Mouse (Mus musculus): ENCODE measurements at regions not wholly inside any gene's neighbourhood (a gene's known extent, or its start where the extent isn't known, plus 50 kb on each side); places are given as distances from the start of the nearest gene placed in this dataset.

DNA sequence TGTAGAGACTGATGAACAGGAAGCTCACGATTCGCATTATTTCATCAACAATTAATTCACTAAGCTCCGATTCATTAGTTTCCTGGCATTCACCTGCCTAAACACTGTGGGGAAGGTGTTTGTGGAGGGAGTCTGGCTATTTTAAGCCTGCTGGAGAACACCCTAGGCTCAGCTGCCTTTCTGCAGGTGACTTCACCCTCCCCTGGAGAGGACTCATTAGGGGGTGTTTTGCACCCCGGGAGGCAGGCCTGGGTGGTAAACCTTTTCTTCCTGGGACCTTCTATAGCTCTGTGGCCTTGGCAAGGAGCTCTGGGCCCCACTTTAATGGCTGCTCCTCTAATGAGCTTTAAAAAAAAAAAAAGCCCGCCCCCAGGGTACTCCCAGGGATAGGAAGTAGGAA is 55.4 kb upstream of the Bnc1 start:
- H3K4me3 ChIP-seq (ENCODE audit: insufficient read depth, poor library complexity, severe bottlenecking) = no peak overlapping the region
- no peak overlapping the region for H3ac ChIP-seq (ENCODE audit: control insufficient read depth, insufficient read length, low read depth)
- no peaks in the 10 kb centered on the region for H3K79me2 ChIP-seq (ENCODE audit: control insufficient read depth, insufficient read depth)
- H3K27me3 ChIP-seq (ENCODE audit: control insufficient read depth, insufficient read depth, insufficient read length) = peaks cover 10% of the 10 kb centered on the region
- H3K79me3 ChIP-seq (ENCODE audit: low read depth) = no peaks in the 10 kb centered on the region
- no peaks in the 10 kb centered on the region for H3K36me3 ChIP-seq (ENCODE audit: control insufficient read depth, insufficient read depth)
- TF ChIP-seq CTCF (IDR thresholded peaks at IDR 0.05; ENCODE audit: control insufficient read depth, insufficient read depth, insufficient read length) (no peak), MYOD1 (IDR thresholded peaks at IDR 0.05; ENCODE audit: control insufficient read depth, insufficient read length, low read depth) (no peak), MYOG (IDR thresholded peaks at IDR 0.05; ENCODE audit: control insufficient read depth, extremely low read depth, insufficient read length) (no peak), MAX (IDR thresholded peaks at IDR 0.05) (no peak), USF1 (IDR thresholded peaks at IDR 0.05; ENCODE audit: low read depth) (no peak)

DNA sequence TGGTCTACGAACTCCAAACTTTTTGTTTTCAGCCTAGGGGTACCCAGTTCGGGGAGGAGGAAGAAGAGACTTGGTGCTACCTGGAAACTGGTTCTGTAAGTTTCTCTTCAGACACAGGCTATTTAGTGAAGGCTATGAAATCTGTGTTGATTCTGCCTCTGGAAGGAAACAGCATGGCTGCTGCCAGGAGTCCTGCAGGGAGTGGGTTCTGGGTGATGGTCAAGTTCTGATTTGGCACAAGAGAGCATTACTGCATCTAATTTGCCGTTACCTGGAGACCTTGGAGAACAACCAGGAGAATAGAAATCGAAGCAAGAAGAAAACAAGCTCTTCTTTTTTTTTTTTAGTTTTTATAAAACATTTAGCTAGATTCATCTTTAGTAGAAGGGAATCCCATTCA is 61.3 kb upstream of the Bnc1 start:
- TF ChIP-seq USF1 (IDR thresholded peaks at IDR 0.05; ENCODE audit: low read depth) (no peak), FOSL1 (IDR thresholded peaks at IDR 0.05; ENCODE audit: insufficient read depth, low read length, poor library complexity, severe bottlenecking) (no peak), CTCF (IDR thresholded peaks at IDR 0.05; ENCODE audit: control insufficient read depth, insufficient read depth, insufficient read length) (no peak), MAX (IDR thresholded peaks at IDR 0.05) (no peak), MYOD1 (IDR thresholded peaks at IDR 0.05; ENCODE audit: control insufficient read depth, insufficient read length, low read depth) (no peak), MYOG (IDR thresholded peaks at IDR 0.05; ENCODE audit: control insufficient read depth, extremely low read depth, insufficient read length) (no peak), CEBPB (IDR thresholded peaks at IDR 0.05; ENCODE audit: low read depth) (no peak)
- no peak overlapping the region for H3ac ChIP-seq (ENCODE audit: control insufficient read depth, insufficient read length, low read depth)
- no peaks in the 10 kb centered on the region for H3K36me3 ChIP-seq (ENCODE audit: control insufficient read depth, insufficient read depth)
- no peaks in the 10 kb centered on the region for H3K79me3 ChIP-seq (ENCODE audit: low read depth)
- no peak overlapping the region for H3K4me3 ChIP-seq (ENCODE audit: insufficient read depth, poor library complexity, severe bottlenecking)
- no peaks in the 10 kb centered on the region for H3K79me2 ChIP-seq (ENCODE audit: control insufficient read depth, insufficient read depth)
- peaks cover 28% of the 10 kb centered on the region for H3K27me3 ChIP-seq (ENCODE audit: control insufficient read depth, insufficient read depth, insufficient read length)

DNA sequence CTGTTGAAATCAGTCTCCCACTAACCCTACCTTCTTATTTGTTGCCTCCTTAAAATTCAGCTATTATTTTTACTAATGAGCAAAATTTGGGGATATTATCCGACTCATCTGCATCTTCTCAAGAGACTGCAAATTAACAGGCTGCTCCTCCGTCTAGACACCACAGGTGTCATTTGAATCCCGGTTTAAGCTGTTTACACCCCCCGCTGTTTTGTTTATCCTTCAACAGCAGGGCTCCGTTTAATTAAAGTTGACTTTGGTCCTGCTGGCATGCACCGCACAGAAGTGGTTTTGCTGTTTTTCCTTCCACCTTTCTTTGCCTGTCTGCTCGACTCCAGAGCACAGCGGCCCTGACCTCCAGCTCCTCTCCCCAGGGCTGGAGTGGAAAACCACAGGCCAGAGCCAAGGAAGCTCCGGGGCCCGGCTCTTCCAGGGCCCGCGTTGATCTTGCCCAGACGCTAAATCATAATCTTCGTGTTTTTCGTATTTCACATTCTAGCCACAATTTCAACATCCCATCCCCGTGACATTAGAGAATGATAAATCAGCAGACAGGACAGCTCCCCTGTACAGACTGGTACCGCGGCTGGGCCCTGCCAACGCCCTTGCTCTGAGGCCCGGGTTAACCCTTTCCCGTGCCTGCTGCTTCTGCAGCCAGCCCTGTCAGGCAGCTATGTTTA is 64.6 kb upstream of the Bnc1 start:
- H3ac ChIP-seq (ENCODE audit: control insufficient read depth, insufficient read length, low read depth) = no peak overlapping the region
- peaks cover 29% of the 10 kb centered on the region for H3K27me3 ChIP-seq (ENCODE audit: control insufficient read depth, insufficient read depth, insufficient read length)
- H3K36me3 ChIP-seq (ENCODE audit: control insufficient read depth, insufficient read depth) = no peaks in the 10 kb centered on the region
- no peaks in the 10 kb centered on the region for H3K79me3 ChIP-seq (ENCODE audit: low read depth)
- H3K79me2 ChIP-seq (ENCODE audit: control insufficient read depth, insufficient read depth) = no peaks in the 10 kb centered on the region
- H3K4me3 ChIP-seq (ENCODE audit: insufficient read depth, poor library complexity, severe bottlenecking) = no peak overlapping the region
- peak; percentile 50 for TF ChIP-seq CEBPB (IDR thresholded peaks at IDR 0.05; ENCODE audit: low read depth)
- no peak for TF ChIP-seq FOSL1 (IDR thresholded peaks at IDR 0.05; ENCODE audit: insufficient read depth, low read length, poor library complexity, severe bottlenecking)
- no peak for TF ChIP-seq CTCF (IDR thresholded peaks at IDR 0.05; ENCODE audit: control insufficient read depth, insufficient read depth, insufficient read length)
- TF ChIP-seq USF1 (IDR thresholded peaks at IDR 0.05; ENCODE audit: low read depth) = no peak
- TF ChIP-seq MYOD1 (IDR thresholded peaks at IDR 0.05; ENCODE audit: control insufficient read depth, insufficient read length, low read depth) = no peak

DNA sequence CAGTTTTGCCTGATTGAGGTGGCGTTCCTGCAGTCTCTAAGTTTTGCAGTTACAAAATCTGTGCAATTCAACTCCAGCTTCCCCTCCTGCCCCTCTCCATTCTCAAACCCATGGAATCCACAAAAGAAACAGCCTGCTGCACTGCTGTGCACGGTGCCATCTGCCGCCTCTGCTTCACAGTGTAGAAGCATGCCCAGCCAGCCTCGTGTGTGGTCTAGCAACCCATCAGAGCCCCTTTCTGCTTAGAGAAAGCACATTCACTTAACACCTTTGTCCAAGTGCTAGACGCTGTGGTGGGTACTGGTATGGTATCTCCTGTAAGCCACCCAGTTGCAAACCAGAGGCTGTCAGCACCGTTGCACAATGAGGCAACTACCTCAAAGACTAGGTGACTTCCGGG is 71.3 kb upstream of the Bnc1 start:
- peaks cover 15% of the 10 kb centered on the region for H3K27me3 ChIP-seq (ENCODE audit: control insufficient read depth, insufficient read depth, insufficient read length)
- no peaks in the 10 kb centered on the region for H3K79me2 ChIP-seq (ENCODE audit: control insufficient read depth, insufficient read depth)
- no peaks in the 10 kb centered on the region for H3K36me3 ChIP-seq (ENCODE audit: control insufficient read depth, insufficient read depth)
- H3K4me3 ChIP-seq (ENCODE audit: insufficient read depth, poor library complexity, severe bottlenecking) = no peak overlapping the region
- H3K79me3 ChIP-seq (ENCODE audit: low read depth) = no peaks in the 10 kb centered on the region
- TF ChIP-seq MAX (IDR thresholded peaks at IDR 0.05) (no peak), MYOD1 (IDR thresholded peaks at IDR 0.05; ENCODE audit: control insufficient read depth, insufficient read length, low read depth) (no peak), CEBPB (IDR thresholded peaks at IDR 0.05; ENCODE audit: low read depth) (no peak), USF1 (IDR thresholded peaks at IDR 0.05; ENCODE audit: low read depth) (no peak), MYOG (IDR thresholded peaks at IDR 0.05; ENCODE audit: control insufficient read depth, extremely low read depth, insufficient read length) (no peak), FOSL1 (IDR thresholded peaks at IDR 0.05; ENCODE audit: insufficient read depth, low read length, poor library complexity, severe bottlenecking) (no peak), CTCF (IDR thresholded peaks at IDR 0.05; ENCODE audit: control insufficient read depth, insufficient read depth, insufficient read length) (no peak)
- H3ac ChIP-seq (ENCODE audit: control insufficient read depth, insufficient read length, low read depth) = no peak overlapping the region

DNA sequence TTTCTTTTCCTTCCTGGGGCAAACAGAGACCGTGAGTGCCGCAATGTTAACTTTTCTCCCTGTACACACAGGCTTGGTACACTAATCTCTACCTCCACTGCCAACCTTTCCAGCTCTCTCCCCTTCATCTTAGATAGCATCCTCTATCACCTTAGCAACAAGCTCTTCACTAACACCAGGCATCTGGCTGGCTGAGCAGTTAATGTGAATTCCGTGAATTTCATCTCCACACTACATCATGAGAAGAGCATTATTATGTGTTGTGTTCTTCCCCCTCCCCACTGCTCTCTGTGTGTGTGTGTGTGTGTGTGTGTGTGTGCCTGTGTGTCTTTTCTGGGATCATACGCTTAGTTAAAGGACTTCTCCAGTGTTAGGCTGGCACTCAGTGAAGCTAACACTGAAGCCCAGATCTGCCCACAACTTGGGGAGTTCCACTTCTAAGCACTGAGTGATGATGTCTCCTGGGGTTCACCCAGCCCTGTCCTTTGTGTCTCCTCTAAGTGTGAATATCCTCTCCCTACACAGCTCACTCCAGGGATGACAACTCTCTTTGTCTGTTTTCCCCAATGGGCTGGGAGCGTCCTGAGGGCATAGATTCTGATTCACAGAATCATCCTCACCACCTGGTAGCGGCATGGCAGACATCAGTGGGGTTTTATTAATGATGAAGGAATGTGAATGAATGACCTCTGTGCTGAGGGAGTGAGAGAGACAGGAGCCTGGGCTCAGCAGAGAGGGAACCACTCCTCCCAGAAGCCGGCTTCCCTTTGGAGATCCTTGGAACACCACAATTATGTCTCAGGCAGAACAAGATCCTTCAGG is 77.7 kb upstream of the Bnc1 start:
- no peak overlapping the region for H3K4me3 ChIP-seq (ENCODE audit: insufficient read depth, poor library complexity, severe bottlenecking)
- no peaks in the 10 kb centered on the region for H3K79me3 ChIP-seq (ENCODE audit: low read depth)
- H3K36me3 ChIP-seq (ENCODE audit: control insufficient read depth, insufficient read depth) = no peaks in the 10 kb centered on the region
- no peaks in the 10 kb centered on the region for H3K27me3 ChIP-seq (ENCODE audit: control insufficient read depth, insufficient read depth, insufficient read length)
- no peak overlapping the region for H3ac ChIP-seq (ENCODE audit: control insufficient read depth, insufficient read length, low read depth)
- TF ChIP-seq CTCF (IDR thresholded peaks at IDR 0.05; ENCODE audit: control insufficient read depth, insufficient read depth, insufficient read length) (no peak), CEBPB (IDR thresholded peaks at IDR 0.05; ENCODE audit: low read depth) (no peak), FOSL1 (IDR thresholded peaks at IDR 0.05; ENCODE audit: insufficient read depth, low read length, poor library complexity, severe bottlenecking) (no peak), MYOD1 (IDR thresholded peaks at IDR 0.05; ENCODE audit: control insufficient read depth, insufficient read length, low read depth) (no peak), MAX (IDR thresholded peaks at IDR 0.05) (no peak), MYOG (IDR thresholded peaks at IDR 0.05; ENCODE audit: control insufficient read depth, extremely low read depth, insufficient read length) (no peak), USF1 (IDR thresholded peaks at IDR 0.05; ENCODE audit: low read depth) (no peak)
- no peaks in the 10 kb centered on the region for H3K79me2 ChIP-seq (ENCODE audit: control insufficient read depth, insufficient read depth)
